Mouse (Mus musculus): ENCODE results near the gene Gm10670. TPM values are rescaled to one million over a fixed set of nuclear protein-coding genes. Genes with fewer than 3 reads are reported as not detected.
"Not testable (repeated sequence)": the region's sequence is repeated elsewhere in the genome, so short reads cannot be mapped to it uniquely, and the experiment has no call there.

Gm10670 gene
- polyA plus RNA-seq (2012), result not detected in 2 replicates

DNA sequence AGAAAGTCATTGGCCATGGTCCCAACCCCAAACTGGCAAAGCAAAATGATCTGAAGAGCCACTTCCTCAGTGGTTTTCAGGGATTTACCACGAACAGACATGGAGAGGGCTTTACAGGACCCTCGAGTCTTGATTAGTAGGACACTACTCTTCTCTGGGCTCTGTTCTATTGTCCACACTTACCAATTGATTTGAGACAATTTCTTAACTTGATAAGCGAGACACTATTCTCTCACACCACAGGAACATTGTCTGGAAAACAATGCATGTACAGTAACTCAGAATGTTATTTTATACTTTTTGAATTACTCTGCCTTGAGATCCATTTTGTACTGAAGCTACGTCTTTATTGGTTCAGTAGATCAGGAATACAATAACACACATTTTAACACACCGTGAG, at the start of gene Gm10670:
Gene Gm10670 (minus strand): TSS at position 101 of the 400 bp plus-strand sequence.
- H3K4me1 ChIP-seq (ENCODE audit: control insufficient read depth); H3K36me3 ChIP-seq (ENCODE audit: control insufficient read depth); H3K27me3 ChIP-seq (ENCODE audit: control insufficient read depth); H3K9me3 ChIP-seq (ENCODE audit: control insufficient read depth, low read length); H3K4me3 ChIP-seq (replicated peaks): not testable (repeated sequence)

DNA sequence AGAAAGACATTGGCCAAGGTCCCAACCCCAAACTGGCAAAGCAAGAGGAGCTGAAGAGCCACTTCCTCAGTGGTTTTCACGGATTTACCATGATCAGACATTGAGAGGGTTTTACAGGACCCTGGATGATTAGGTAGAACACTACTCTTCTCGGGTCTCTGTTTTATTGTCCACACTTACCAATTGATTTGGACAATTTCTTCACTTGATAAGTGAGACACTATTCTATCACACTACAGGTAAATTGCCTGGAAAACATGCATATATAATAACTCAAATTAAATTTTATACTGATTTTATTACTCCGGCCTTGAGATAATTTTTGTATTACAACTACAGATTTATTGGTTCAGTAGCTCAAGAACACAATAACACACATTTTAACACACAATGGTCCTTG, 35.7 kb upstream of the Gm10670 start, which contains the start of gene Vmn1r103:
Gene Vmn1r103 (minus strand): TSS at position 101 of the 400 bp plus-strand sequence.
- not testable (repeated sequence) for H3K9me3 ChIP-seq (ENCODE audit: control insufficient read depth, low read length); H3K36me3 ChIP-seq (ENCODE audit: control insufficient read depth); H3K4me3 ChIP-seq (replicated peaks); H3K4me1 ChIP-seq (ENCODE audit: control insufficient read depth); H3K27me3 ChIP-seq (ENCODE audit: control insufficient read depth)

DNA sequence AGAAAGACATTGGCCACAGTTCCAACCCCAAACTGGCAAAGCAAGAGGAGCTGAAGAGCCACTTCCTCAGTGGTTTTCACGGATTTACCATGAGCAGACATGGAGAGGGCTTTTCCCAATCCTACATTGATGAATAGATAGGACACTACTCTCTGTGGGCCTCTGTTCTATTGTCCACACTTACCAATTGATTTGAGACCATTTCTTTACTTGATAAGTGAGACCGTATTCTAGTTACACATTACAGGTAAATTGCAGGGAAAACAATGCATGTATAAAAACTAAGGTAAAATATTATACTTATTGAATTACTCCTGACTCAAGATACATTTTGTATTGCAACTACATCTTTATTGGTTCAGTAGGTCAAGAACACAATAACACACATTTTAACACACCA, 32.2 kb downstream of the Gm10670 start, which contains the start of gene Vmn1r101:
Gene Vmn1r101 (minus strand): TSS at position 101 of the 400 bp plus-strand sequence.
- not testable (repeated sequence) for H3K4me1 ChIP-seq (ENCODE audit: control insufficient read depth); H3K9me3 ChIP-seq (ENCODE audit: control insufficient read depth, low read length); H3K4me3 ChIP-seq (replicated peaks); H3K27me3 ChIP-seq (ENCODE audit: control insufficient read depth); H3K36me3 ChIP-seq (ENCODE audit: control insufficient read depth)

Other genes with a start within 250 kb of the Gm10670 start
- gene Gm4498, start 241.1 kb downstream of the Gm10670 start, polyA plus RNA-seq (2012), result not detected in 2 replicates
- 0.03 TPM in 1 of 2 replicates, not detected in the other for gene Gm5890, start 212.1 kb downstream of the Gm10670 start, polyA plus RNA-seq (2012)
- gene Gm4133, start 140.9 kb downstream of the Gm10670 start, polyA plus RNA-seq (2012), result not detected in 2 replicates
- not detected in 2 replicates for gene Gm5728, start 99.5 kb downstream of the Gm10670 start, polyA plus RNA-seq (2012)
- not detected in 2 replicates for gene Vmn1r100, start 57.0 kb downstream of the Gm10670 start, polyA plus RNA-seq (2012)
- not detected in 2 replicates for gene Vmn1r101, start 32.3 kb downstream of the Gm10670 start, polyA plus RNA-seq (2012)
- not detected in 2 replicates for gene Vmn1r103, start 35.6 kb upstream of the Gm10670 start, polyA plus RNA-seq (2012)
- gene Vmn1r104, start 58.9 kb upstream of the Gm10670 start, polyA plus RNA-seq (2012), result not detected in 2 replicates
- not detected in 2 replicates for gene Gm5726, start 70.8 kb upstream of the Gm10670 start, polyA plus RNA-seq (2012)
- not detected in 2 replicates for gene Gm4141, start 101.3 kb upstream of the Gm10670 start, polyA plus RNA-seq (2012)
- gene Gm4513, start 124.1 kb upstream of the Gm10670 start, polyA plus RNA-seq (2012), result not detected in 2 replicates
- not detected in 2 replicates for gene Vmn1r107, start 194.0 kb upstream of the Gm10670 start, polyA plus RNA-seq (2012)
- gene Vmn1r111, start 228.3 kb upstream of the Gm10670 start, polyA plus RNA-seq (2012), result not detected in 2 replicates

Data from erythroblast, embryonic 14.5 days (primary cell).